Comparison of ENCODE assay signal across 8 mouse cellular contexts in the genomic region with DNA sequence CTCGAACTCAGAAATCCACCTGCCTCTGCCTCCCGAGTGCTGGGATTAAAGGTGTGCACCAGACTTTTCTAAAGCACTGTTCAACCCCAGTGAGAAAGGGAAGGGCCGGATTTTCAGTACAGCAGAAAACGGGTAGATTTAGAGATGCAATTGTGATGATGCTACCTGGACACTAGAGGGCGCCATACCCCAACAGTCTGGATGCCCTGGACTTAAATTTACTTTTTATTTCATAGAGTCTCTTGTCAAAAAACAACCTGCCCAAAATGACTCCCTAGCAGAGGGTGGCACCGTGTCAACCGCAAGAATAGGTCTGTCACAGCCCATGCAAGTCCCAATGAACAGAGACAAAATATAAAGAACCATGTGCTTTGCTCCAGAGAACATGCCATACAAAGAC.
DNase-seq lines count a peak whose midpoint lies in the region; ATAC-seq and TF ChIP-seq lines count a peak whose summit lies in the region.
"Had no signal": no experiment of that assay in that cellular context is flagged by ENCODE, and none has a peak within 500 bp of the region (broad histone marks: within the 10 kb centered on the region; RNA-seq: fewer than 3 reads in every experiment).

No protein-coding gene starts in this region.

- no peaks in the 10 kb centered on the region for H3K9me3 ChIP-seq in liver, embryonic 12.5 days (replicated peaks)
- no peaks in the 10 kb centered on the region for H3K9me3 ChIP-seq in embryonic facial prominence, embryonic 11.5 days (replicated peaks; ENCODE audit: control insufficient read depth, low read length)
- H3K9me3 ChIP-seq in limb, embryonic 14.5 days (ENCODE audit: control insufficient read depth, low read length) = no peaks in the 10 kb centered on the region
- H3K9me3 ChIP-seq: liver, embryonic 15.5 days had no signal

- peak; percentile 40 for DNase-seq in liver
- peak; percentile 62 for DNase-seq in ES-CJ7 (ENCODE audit: low read depth, low spot score)
- DNase-seq in adrenal gland, adult 2 months = peak; percentile 23
- DNase-seq in embryonic facial prominence, embryonic 11.5 days (ENCODE audit: low spot score) = peak; percentile 67
- peak; percentile 70 for DNase-seq in limb, embryonic 14.5 days (ENCODE audit: low spot score)
- DNase-seq in thymus, postnatal 0 days (ENCODE audit: low spot score) = peak; percentile 67

- WGBS in liver, embryonic 12.5 days (ENCODE audit: insufficient replicate concordance) = 16% methylated on average over 7 of the region's 7 CpGs
- WGBS in embryonic facial prominence, embryonic 11.5 days = 25% methylated on average over 7 of the region's 7 CpGs
- 26% methylated on average over 7 of the region's 7 CpGs for WGBS in limb, embryonic 14.5 days

- H3K4me1 ChIP-seq in liver, embryonic 12.5 days = peaks cover 23% of the 10 kb centered on the region
- H3K4me1 ChIP-seq in embryonic facial prominence, embryonic 11.5 days (ENCODE audit: control insufficient read depth, insufficient read depth, low read length) = no peaks in the 10 kb centered on the region
- H3K4me1 ChIP-seq in limb, embryonic 14.5 days (ENCODE audit: control insufficient read depth, insufficient read depth, low read length) = peaks cover 1% of the 10 kb centered on the region

- H3K36me3 ChIP-seq in liver, embryonic 12.5 days = no peaks in the 10 kb centered on the region
- H3K36me3 ChIP-seq in embryonic facial prominence, embryonic 11.5 days (replicated peaks; ENCODE audit: control insufficient read depth, insufficient read depth, low read depth, low read length) = no peaks in the 10 kb centered on the region
- H3K36me3 ChIP-seq in limb, embryonic 14.5 days (ENCODE audit: control insufficient read depth, insufficient read depth, low read length) = no peaks in the 10 kb centered on the region
- H3K36me3 ChIP-seq: liver, embryonic 15.5 days had no signal

- no peak overlapping the region for H3K4me2 ChIP-seq in liver, embryonic 12.5 days
- no peak overlapping the region for H3K4me2 ChIP-seq in embryonic facial prominence, embryonic 11.5 days (ENCODE audit: low read depth, low read length)
- no peak overlapping the region for H3K4me2 ChIP-seq in limb, embryonic 14.5 days (replicated peaks; ENCODE audit: low read depth, low read length, severe bottlenecking)
- H3K4me2 ChIP-seq: liver, embryonic 15.5 days had no signal

- ATAC-seq in liver, embryonic 12.5 days = no peak
- no peak for ATAC-seq in embryonic facial prominence, embryonic 11.5 days (replicated peaks; ENCODE audit: insufficient number of reproducible peaks, low FRiP score, low TSS enrichment, low read depth)
- no peak for ATAC-seq in limb, embryonic 14.5 days (ENCODE audit: low FRiP score, low read depth)

- no peak overlapping the region for H3K9ac ChIP-seq in liver, embryonic 12.5 days
- H3K9ac ChIP-seq in embryonic facial prominence, embryonic 11.5 days (replicated peaks; ENCODE audit: low read length) = no peak overlapping the region
- no peak overlapping the region for H3K9ac ChIP-seq in limb, embryonic 14.5 days (ENCODE audit: low read depth, low read length, severe bottlenecking)
- H3K9ac ChIP-seq: liver, embryonic 15.5 days had no signal

- peaks cover 9% of the 10 kb centered on the region; the same call in 1 of the 2 replicates for H3K27me3 ChIP-seq in liver, embryonic 12.5 days (replicated peaks)
- H3K27me3 ChIP-seq in embryonic facial prominence, embryonic 11.5 days (ENCODE audit: control insufficient read depth, insufficient read depth, low read length) = no peaks in the 10 kb centered on the region
- H3K27me3 ChIP-seq in limb, embryonic 14.5 days (ENCODE audit: control insufficient read depth, insufficient read depth, low read length) = no peaks in the 10 kb centered on the region
- H3K27me3 ChIP-seq: liver, embryonic 15.5 days had no signal

- no peak overlapping the region for H3K27ac ChIP-seq in liver, embryonic 12.5 days
- no peak overlapping the region for H3K27ac ChIP-seq in embryonic facial prominence, embryonic 11.5 days (replicated peaks; ENCODE audit: low read depth, low read length)
- no peak overlapping the region for H3K27ac ChIP-seq in limb, embryonic 14.5 days (replicated peaks; ENCODE audit: low read depth, low read length)
- H3K27ac ChIP-seq: liver, embryonic 15.5 days had no signal

- TF ChIP-seq POLR2A in limb, embryonic 14.5 days (IDR thresholded peaks at IDR 0.05; ENCODE audit: borderline replicate concordance, extremely low read depth, insufficient read depth, insufficient read length) = no peak

- no peak overlapping the region for H3K4me3 ChIP-seq in liver, embryonic 12.5 days
- no peak overlapping the region for H3K4me3 ChIP-seq in embryonic facial prominence, embryonic 11.5 days (ENCODE audit: low read depth, low read length)
- H3K4me3 ChIP-seq in limb, embryonic 14.5 days (replicated peaks; ENCODE audit: low read length) = no peak overlapping the region
- H3K4me3 ChIP-seq: liver, embryonic 15.5 days had no signal
